Mouse (Mus musculus) cerebellum, adult 11 months (tissue): Measurements from ENCODE around the gene Klhl10.
A peak's percentile ranks its signal among the peaks of the same experiment; 100 is the strongest.

ENCODE experiments used
- DNase-seq: peaks from one replicate; pipeline ENCODE4 v3.0.0; 2022

Gene Klhl10

GRCm38 (mm10) chr11:100465833-100466232 lies 24.1 kb downstream of the Klhl10 start:
- DNase-seq = no peak

DNA sequence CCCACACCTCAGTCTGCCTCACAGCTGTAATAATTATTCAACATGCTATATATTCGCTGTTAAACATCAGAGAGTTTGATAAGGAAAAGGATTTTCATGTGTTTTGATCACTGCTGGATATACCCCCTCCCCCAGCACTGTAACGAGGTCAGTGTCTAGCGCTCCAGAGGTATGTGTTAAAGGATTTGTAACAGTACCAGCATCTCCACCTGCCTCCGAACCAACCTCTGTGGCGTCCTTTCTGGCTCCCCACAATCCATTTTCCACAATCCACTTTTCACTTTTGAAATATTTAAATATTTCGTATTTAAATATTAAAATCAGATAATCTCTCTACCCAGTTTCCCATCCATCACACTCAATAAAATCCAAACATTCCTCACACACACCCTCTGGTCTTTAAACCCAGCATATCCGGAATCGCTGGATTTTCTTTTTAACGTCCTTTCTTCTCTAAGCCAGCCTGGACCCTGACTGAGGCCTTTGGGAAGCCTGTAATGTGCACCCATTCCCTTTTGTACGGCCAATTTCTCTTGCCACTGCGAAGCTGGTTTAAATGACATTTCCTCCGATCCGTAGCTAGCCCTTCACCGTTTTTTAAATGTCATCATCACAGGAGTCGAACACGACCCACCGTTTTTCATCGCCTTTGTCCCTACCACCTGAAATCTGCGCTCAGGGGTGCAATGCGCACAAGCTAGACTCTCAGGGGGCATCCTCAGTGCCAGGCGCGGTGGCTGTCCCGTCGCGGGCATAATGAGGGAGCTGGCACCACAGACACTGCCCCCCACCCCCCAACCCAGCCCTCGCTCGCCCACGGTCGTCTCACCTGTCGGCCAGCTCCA lies 29.9 kb downstream of the Klhl10 start:
- DNase-seq = no peak

DNA sequence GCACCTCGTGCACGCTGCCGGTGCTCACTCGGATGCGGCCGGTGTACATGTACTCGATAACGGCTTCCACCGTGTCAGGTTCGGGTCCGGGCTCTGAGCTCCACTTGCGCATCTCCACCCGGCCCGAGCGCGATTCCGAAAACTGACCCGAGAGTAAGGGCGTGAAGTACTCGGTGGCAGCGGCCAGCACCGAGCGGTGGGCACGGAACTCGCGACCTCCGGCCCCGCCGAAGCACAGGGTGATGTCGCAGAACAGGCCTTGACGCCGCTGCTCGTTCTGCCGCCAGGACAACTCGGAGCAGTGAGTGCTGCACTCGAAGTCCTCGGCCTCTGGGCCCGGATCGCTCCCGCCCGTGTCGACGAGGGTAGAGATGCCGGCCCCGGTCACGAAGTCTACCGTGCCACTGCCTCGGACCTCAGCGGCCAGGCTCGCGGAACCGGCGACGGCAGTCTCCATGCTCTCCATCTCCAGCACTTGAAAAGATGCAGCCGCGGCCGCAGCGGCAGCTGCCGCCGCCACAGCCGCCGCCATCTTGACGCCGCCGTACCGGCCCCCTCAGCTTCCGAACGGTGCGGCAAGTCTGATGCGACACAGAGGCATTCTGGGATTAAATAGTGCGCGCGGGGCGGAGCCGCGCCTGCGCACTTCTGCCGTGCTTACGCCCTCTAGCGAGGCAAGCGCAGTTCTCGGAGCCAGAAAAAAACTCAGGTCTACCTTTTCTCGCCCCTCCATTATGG lies 30.6 kb downstream of the Klhl10 start, which contains the start of gene Klhl11:
Gene Klhl11 (minus strand): TSS at position 545 of the 738 bp plus-strand sequence.
- DNase-seq = peak; percentile 89

GRCm38 (mm10) chr11:100472935-100473295 lies 31.2 kb downstream of the Klhl10 start:
- DNase-seq = no peak

DNA sequence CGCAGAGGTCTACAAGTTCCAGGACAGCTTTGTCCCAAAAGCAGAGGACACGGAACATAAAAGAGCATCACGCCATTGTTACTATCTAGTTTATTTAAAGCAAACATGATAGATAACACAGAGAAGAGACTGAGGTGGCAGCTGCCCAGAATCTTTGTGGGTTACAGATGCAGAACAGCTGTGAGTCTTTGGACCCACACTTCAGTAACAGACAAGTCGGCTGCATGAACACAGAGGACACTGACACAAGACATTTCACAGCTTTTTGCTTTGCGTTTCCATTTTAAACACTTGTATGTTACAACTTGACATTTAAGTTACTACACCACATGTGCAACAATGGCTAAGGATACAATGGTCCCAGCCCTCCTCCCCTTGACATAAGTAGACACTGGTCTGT lies 34.6 kb downstream of the Klhl10 start:
- no peak for DNase-seq

DNA sequence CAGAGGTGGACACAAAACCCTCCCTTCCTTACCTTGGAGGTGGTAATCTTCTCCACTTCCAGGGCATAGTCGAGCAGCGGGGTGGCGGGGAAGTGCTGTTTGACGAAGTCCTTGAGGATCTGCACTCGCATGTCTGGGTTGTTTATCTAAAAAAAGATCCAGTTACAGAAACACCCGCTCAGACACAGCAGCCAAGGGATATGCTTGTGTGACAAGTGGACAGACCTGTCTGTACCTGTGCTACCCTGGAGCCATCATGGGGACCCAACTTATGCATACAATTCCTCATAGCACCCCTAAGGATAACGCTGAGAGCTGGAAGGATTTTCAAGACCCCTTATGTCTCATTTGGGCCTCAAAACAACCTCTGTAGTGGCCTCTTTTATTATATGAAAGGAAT lies 37.4 kb downstream of the Klhl10 start:
- DNase-seq = no peak

DNA sequence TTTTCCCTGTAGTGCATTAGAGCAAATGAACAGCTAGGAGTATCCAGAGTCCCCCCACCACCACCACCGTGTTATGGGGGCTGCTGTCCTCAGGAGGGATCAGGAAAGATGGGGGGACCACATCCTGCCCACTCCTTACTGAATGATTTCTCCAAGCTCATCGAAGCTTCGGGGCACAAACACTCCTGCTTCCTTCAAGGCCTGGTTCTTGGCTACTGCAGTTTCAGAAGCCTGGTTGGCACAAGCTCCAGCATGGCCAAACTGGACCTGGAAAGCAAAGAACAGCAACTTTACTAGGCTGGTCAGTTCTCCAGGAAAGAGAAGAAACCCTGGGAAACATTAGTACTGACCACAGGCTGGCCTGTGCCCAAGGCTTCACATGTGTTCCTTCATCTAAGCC lies 42.7 kb downstream of the Klhl10 start:
- DNase-seq = no peak

DNA sequence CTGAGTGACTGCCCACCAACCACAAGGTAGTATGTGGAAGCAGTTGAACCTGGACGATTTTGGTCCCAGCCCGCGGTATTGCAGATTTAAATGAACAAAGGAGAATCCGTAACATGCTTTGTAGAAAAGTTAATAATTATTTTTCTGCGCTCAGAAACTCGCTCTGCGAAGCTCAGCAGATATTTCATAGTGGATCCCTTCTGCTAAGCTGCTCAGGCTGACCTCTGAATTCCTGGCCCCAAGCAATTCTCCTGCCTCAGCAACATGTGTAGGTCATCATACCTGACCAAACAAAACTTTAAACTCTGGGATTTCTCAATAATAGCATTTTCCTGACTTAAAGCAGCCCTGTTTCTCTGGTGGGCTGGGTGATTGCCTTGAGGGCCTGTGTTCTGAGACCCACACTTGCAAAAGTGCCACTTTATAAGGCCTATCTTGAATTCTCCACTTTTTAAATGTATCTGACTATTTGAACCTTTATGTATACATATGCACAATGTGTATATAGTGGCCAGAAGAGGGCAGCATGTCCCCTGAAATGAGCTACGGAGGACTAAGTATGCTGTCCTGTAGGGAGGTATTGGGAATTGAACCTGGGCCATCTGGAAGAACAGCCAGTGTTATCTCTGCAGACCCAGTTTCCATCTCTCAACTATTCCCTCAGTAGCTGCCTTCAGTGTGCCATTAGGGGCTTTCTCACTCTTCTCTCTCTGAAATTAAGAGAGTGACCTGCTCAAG lies 44.3 kb downstream of the Klhl10 start:
- DNase-seq = peak; percentile 35

- DNase-seq = no peak
These were observed 49.2 kb downstream of the Klhl10 start for GRCm38 (mm10) chr11:100490951-100491350.

- DNase-seq = no peak
These were observed 52.1 kb downstream of the Klhl10 start for GRCm38 (mm10) chr11:100493771-100494170.

DNA sequence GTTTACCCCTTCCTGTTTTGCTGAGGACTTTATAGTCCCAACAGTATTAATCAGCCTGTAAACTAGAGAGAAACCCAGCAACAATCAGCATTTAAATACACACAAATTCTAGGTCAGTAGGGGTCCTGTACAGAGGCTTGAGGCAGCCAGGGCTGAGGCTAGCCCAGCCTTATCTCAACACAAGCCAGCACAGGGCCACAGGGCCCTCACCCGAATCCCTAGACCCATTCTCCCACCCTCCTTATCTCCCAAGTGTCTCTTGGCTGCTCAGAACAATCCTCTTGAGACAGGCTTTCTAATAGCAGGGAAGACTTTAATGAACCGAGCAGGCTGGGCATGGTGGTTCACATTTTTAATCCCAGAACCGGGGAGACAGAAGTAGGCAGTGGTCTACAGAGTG lies 58.5 kb downstream of the Klhl10 start:
- DNase-seq = no peak

DNA sequence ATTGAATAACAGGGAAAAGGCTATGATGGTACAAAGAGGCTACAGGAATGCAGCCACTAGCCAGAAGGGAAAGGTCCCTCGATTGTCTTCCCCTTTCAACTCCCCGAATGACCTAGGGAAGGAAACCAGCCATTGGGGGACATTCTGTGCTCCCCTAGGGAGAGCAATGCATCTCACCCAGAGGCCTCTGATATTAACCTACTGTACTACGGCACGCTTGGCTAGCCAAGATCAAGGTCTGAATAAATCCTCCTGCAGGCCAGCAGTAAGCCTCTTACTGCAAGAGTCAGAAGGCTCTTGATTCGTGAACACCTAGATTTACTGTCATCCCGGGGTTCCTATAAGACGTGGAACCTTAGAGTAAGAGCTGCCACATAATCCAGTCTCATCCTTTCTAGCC lies 58.9 kb downstream of the Klhl10 start:
- no peak for DNase-seq

DNA sequence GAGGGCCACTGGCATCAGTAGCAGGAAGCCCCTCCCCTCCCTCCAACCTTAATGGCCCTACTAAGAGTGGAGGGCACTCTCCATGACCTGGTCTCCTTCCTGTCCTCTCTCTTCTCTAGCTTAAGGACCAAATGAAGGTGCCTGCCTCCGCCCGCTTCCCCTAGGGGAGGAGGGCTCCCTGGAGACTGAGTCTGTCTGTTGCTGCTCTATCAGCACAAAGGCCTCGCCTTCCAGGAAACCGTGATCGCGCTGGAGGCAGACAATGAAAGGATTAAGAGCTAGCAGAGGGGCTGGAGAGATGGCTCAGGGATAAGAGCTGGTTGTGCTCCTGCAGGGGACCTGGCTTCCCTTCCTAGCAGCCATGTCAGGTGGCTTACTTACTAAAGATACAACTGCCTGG lies 59.6 kb downstream of the Klhl10 start:
- DNase-seq = no peak

GRCm38 (mm10) chr11:100504990-100505660 lies 63.4 kb downstream of the Klhl10 start:
- DNase-seq = no peak

DNA sequence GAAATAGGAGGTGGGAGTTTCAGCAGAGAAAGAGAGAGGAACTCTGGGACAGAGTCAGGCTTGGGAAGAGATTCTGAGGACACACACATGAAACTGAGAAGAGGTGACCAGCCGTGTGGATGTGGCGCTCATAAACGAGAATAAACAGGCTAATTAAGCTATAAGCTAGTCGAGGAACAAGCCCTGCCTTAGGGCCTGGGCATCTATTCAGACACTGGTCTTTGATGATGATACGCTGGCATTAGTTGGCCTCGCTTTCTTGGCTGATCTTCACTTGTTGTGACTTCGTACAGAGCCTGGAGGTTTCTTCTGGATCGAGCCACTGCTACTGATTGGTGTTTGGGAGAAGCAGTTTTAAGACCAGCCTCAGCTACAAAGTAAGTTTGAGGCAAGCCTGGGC lies 64.3 kb downstream of the Klhl10 start:
- DNase-seq = no peak
